Mouse (Mus musculus) heart, embryonic 13.5 days (tissue): ENCODE measurements around the gene Brd3. TPM values are rescaled to one million over a fixed set of nuclear protein-coding genes. Genes with fewer than 3 reads are reported as not detected.

ENCODE experiments used
- ATAC-seq: fragments of 200-750 bp; cut with Nextera tagmentation; 2 replicates; pipeline ENCODE4 v1.8.0; 2017; ENCODE audit warnings: moderate TSS enrichment; ENCODE audit not compliant: insufficient number of reproducible peaks, low FRiP score, low TSS enrichment; ENCODE audit errors: extremely low read depth
- H3K27ac ChIP-seq: fragments of 300-500 bp; sonication (generic); replicated peaks from 2 replicates; pipeline ENCODE4 v1.5.1; 2015; ENCODE audit warnings: moderate library complexity, mild to moderate bottlenecking, inconsistent platforms
- H3K27me3 ChIP-seq: fragments of 300-500 bp; sonication (generic); replicated peaks from 2 replicates; pipeline ENCODE4 v1.6.1; 2015; ENCODE audit warnings: mild to moderate bottlenecking, inconsistent platforms
- H3K36me3 ChIP-seq: fragments of 300-500 bp; sonication (generic); 2 replicates; pipeline ENCODE4 v1.6.1; 2015; ENCODE audit warnings: mild to moderate bottlenecking, inconsistent platforms
- H3K4me1 ChIP-seq: fragments of 300-500 bp; sonication (generic); 2 replicates; pipeline ENCODE4 v1.6.1; 2015; ENCODE audit warnings: inconsistent platforms
- H3K4me2 ChIP-seq: fragments of 300-500 bp; sonication (generic); 2 replicates; pipeline ENCODE4 v1.6.1; 2015; ENCODE audit warnings: inconsistent platforms, mild to moderate bottlenecking, moderate library complexity
- H3K4me3 ChIP-seq: fragments of 300-500 bp; sonication (generic); 2 replicates; pipeline ENCODE4 v1.5.1; 2015; ENCODE audit warnings: moderate library complexity, mild to moderate bottlenecking, inconsistent platforms
- H3K9ac ChIP-seq: fragments of 300-500 bp; sonication (generic); 2 replicates; pipeline ENCODE4 v1.6.1; 2015; ENCODE audit warnings: inconsistent platforms, mild to moderate bottlenecking, moderate library complexity
- H3K9me3 ChIP-seq: fragments of 300-500 bp; sonication (generic); 2 replicates; pipeline ENCODE4 v1.6.1; 2016; ENCODE audit warnings: inconsistent platforms
- WGBS: fragments of 180-500 bp; shearing (Covaris S2); methylation state at CpG from one replicate; pipeline ENCODE4 v1.1.7; 2015; ENCODE audit warnings: mixed read lengths; 5-methylcytosine and 5-hydroxymethylcytosine counted together
- polyA plus RNA-seq: library from polyadenylated mRNA; unstranded; fragments of >200 nt; fragmentation: Nextera tagmentation; extraction: Ambion mirVana; gene quantifications from 2 replicates; pipeline ENCODE4 v1.2.1, GENCODE M21; 2015

Gene Brd3
- polyA plus RNA-seq, 1 experiment from 2014 or later = 68.7 TPM

- H3K9ac ChIP-seq = peak overlapping the region; percentile 89
- peaks cover 11% of the 10 kb centered on the region; the same call in 1 of the 2 replicates for H3K27me3 ChIP-seq
- H3K4me3 ChIP-seq = peak overlapping the region; percentile 84
- H3K4me2 ChIP-seq = peak overlapping the region; percentile 99
- WGBS = 3% methylated on average over 20 of the region's 20 CpGs
- H3K9me3 ChIP-seq = no peaks in the 10 kb centered on the region
- peaks cover 60% of the 10 kb centered on the region for H3K4me1 ChIP-seq
- no peaks in the 10 kb centered on the region for H3K36me3 ChIP-seq
- H3K27ac ChIP-seq = no peak overlapping the region
- no peak for ATAC-seq
Observed at GRCm38 (mm10) chr2:27425161-27425611, 82.3 kb downstream of the Brd3 start.

- Histone ChIP-seq H3K27ac (no peak overlapping the region), H3K4me1 (peaks cover 76% of the 10 kb centered on the region), H3K27me3 (0 out of 2 replicates have a peak, but pooled peaks cover under 1% of the 10 kb centered on the region), H3K36me3 (no peaks in the 10 kb centered on the region), H3K9me3 (no peaks in the 10 kb centered on the region), H3K4me3 (no peak overlapping the region), H3K4me2 (no peak overlapping the region), H3K9ac (no peak overlapping the region)
- ATAC-seq = no peak
- whole genome bisulfite sequencing = 72% methylated on average over 7 of the region's 7 CpGs
Observed at GRCm38 (mm10) chr2:27423596-27423995, 83.9 kb downstream of the Brd3 start.

GRCm38 (mm10) chr2:27421293-27422068, 86.0 kb downstream of the Brd3 start:
- Histone ChIP-seq H3K27me3 (no peaks in the 10 kb centered on the region), H3K36me3 (no peaks in the 10 kb centered on the region), H3K4me1 (peaks cover 87% of the 10 kb centered on the region), H3K27ac (no peak overlapping the region), H3K9me3 (no peaks in the 10 kb centered on the region), H3K4me2 (no peak overlapping the region), H3K4me3 (no peak overlapping the region), H3K9ac (no peak overlapping the region)
- WGBS = 71% methylated on average over 20 of the region's 20 CpGs
- no peak for ATAC-seq

GRCm38 (mm10) chr2:27418577-27419070, 88.8 kb downstream of the Brd3 start:
- peak overlapping the region; percentile 48 for H3K27ac ChIP-seq
- H3K9me3 ChIP-seq = no peaks in the 10 kb centered on the region
- H3K4me2 ChIP-seq = 0 out of 2 replicates have a peak overlapping the region, but pooled peaks have one; percentile 5
- no peak overlapping the region for H3K4me3 ChIP-seq
- no peaks in the 10 kb centered on the region for H3K27me3 ChIP-seq
- peaks cover 89% of the 10 kb centered on the region for H3K4me1 ChIP-seq
- no peaks in the 10 kb centered on the region for H3K36me3 ChIP-seq
- ATAC-seq = no peak
- H3K9ac ChIP-seq = no peak overlapping the region; the same call in 1 of the 2 replicates
- WGBS = 31% methylated on average over 6 of the region's 6 CpGs

GRCm38 (mm10) chr2:27417648-27418153, 89.8 kb downstream of the Brd3 start:
- H3K4me2 ChIP-seq = 0 out of 2 replicates have a peak overlapping the region, but pooled peaks have one; percentile 1
- 0 out of 2 replicates have a peak, but pooled peaks have one; percentile 19 for ATAC-seq
- WGBS = 28% methylated on average over 5 of the region's 5 CpGs
- no peaks in the 10 kb centered on the region for H3K27me3 ChIP-seq
- H3K9ac ChIP-seq = 0 out of 2 replicates have a peak overlapping the region, but pooled peaks have one; percentile 21
- H3K4me1 ChIP-seq = peaks cover 86% of the 10 kb centered on the region
- no peaks in the 10 kb centered on the region for H3K9me3 ChIP-seq
- peak overlapping the region; percentile 48; the same call in 1 of the 2 replicates for H3K27ac ChIP-seq
- no peak overlapping the region for H3K4me3 ChIP-seq
- no peaks in the 10 kb centered on the region for H3K36me3 ChIP-seq

GRCm38 (mm10) chr2:27416425-27416824, 91.0 kb downstream of the Brd3 start:
- peak overlapping the region; percentile 20; the same call in 1 of the 2 replicates for H3K9ac ChIP-seq
- H3K27me3 ChIP-seq = no peaks in the 10 kb centered on the region
- no peaks in the 10 kb centered on the region for H3K36me3 ChIP-seq
- WGBS = 15% methylated on average over 3 of the region's 3 CpGs
- H3K4me2 ChIP-seq = no peak overlapping the region
- no peak for ATAC-seq
- H3K9me3 ChIP-seq = no peaks in the 10 kb centered on the region
- no peak overlapping the region for H3K4me3 ChIP-seq
- no peak overlapping the region for H3K27ac ChIP-seq
- peaks cover 88% of the 10 kb centered on the region for H3K4me1 ChIP-seq

- ATAC-seq = no peak
- no peak overlapping the region for H3K4me2 ChIP-seq
- no peak overlapping the region for H3K9ac ChIP-seq
- peaks cover 91% of the 10 kb centered on the region for H3K4me1 ChIP-seq
- H3K27me3 ChIP-seq = no peaks in the 10 kb centered on the region
- no peaks in the 10 kb centered on the region for H3K9me3 ChIP-seq
- WGBS = 69% methylated on average over 11 of the region's 11 CpGs
- no peaks in the 10 kb centered on the region for H3K36me3 ChIP-seq
- H3K4me3 ChIP-seq = no peak overlapping the region
- no peak overlapping the region for H3K27ac ChIP-seq
Observed at GRCm38 (mm10) chr2:27415060-27415783, 92.2 kb downstream of the Brd3 start.

- peaks cover 80% of the 10 kb centered on the region for H3K4me1 ChIP-seq
Observed at GRCm38 (mm10) chr2:27413936-27414657, 93.4 kb downstream of the Brd3 start.

GRCm38 (mm10) chr2:27413582-27413935, 93.9 kb downstream of the Brd3 start:
- H3K36me3 ChIP-seq = no peaks in the 10 kb centered on the region
- no peak for ATAC-seq
- H3K27me3 ChIP-seq = no peaks in the 10 kb centered on the region
- H3K27ac ChIP-seq = no peak overlapping the region
- no peak overlapping the region for H3K4me2 ChIP-seq
- H3K9me3 ChIP-seq = no peaks in the 10 kb centered on the region
- no peak overlapping the region for H3K4me3 ChIP-seq
- H3K9ac ChIP-seq = no peak overlapping the region
- 71% methylated on average over 2 of the region's 2 CpGs for WGBS
- H3K4me1 ChIP-seq = peaks cover 80% of the 10 kb centered on the region

More at GRCm38 (mm10) chr2:27413936-27414657, 93.4 kb downstream of the Brd3 start:
- Histone ChIP-seq H3K9ac (0 out of 2 replicates have a peak overlapping the region, but pooled peaks have one; percentile 37), H3K27me3 (no peaks in the 10 kb centered on the region), H3K4me3 (no peak overlapping the region), H3K4me2 (peak overlapping the region; percentile 24), H3K27ac (no peak overlapping the region), H3K36me3 (no peaks in the 10 kb centered on the region), H3K9me3 (no peaks in the 10 kb centered on the region)
- no peak for ATAC-seq
- WGBS = 24% methylated on average over 16 of the region's 16 CpGs

GRCm38 (mm10) chr2:27412245-27412800, 95.1 kb downstream of the Brd3 start:
- H3K9ac ChIP-seq = 0 out of 2 replicates have a peak overlapping the region, but pooled peaks have one; percentile 2
- H3K9me3 ChIP-seq = no peaks in the 10 kb centered on the region

More at GRCm38 (mm10) chr2:27412245-27412800, 95.1 kb downstream of the Brd3 start:
- Histone ChIP-seq H3K36me3 (no peaks in the 10 kb centered on the region), H3K27me3 (no peaks in the 10 kb centered on the region), H3K27ac (peak overlapping the region; percentile 43; the same call in 1 of the 2 replicates), H3K4me1 (peaks cover 76% of the 10 kb centered on the region), H3K4me3 (no peak overlapping the region), H3K4me2 (no peak overlapping the region)
- 43% methylated on average over 7 of the region's 7 CpGs for whole genome bisulfite sequencing
- ATAC-seq = no peak
